Mouse (Mus musculus): ENCODE data around the gene Lrsam1.

The Lrsam1 gene

DNA sequence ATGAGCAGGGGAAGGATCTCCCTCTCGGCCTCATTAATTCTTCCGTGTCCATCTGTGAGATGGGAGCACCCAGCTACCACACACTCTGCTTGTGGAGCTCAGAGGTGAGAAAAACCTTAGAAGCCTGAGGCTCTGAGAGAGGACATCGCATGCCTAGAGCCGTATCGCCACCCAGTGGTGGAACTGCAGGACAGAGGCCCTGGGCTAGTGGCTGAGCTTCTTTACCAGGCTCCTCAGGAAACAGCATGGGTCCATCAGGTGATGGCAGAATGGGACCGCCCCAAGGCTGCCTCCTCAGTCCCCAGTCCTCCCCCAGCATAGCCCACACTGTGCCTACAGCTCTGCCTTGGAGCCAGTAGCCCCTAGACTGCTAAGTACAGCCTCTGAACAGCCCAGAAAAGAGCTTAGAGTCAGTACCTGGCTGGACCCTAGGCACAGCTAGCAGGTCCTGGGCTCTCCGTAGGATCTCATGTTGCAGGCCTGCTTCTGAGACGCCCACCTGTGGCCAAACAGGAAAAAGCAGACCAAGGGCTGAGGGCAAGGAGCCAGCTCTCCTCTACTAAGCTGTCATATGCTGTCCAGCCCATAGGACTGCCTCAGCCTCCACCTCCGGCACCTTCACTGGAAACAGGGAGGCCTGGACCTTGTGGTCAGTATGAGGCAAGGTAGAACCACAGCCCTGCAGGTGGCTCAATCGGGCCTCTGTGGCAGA is 33.0 kb downstream of the Lrsam1 start:
- DNase-seq (ENCODE audit: extremely low read depth, low read depth, low spot score) = no peak

DNA sequence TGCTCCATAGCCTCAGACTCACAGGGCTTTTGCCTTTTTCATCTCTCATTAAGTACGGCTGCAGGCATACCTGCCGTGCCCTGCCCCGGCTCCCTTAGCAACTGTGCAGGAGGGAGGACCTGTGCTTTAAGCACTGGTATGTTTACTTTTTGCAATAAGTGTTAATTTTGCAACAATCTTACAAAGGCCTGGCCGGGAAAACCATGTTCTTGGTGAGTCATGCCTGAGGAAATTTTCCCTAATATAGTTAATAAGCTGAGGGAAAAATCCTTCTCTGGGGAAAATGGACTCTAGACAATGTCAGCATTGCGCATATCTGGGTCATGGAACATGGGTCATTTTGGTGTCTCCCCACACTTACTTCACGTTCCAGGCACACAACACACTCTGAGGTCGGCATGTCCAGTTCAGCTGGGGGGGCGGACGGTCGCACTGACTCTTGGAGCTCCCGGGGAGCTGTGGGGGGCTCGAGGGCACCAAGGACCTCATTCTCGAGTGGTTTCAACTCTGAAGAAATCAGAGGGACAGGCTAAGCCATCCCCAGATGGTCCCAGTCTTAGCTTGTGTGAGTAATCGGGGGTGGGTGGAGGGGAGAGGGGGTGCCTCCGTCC is 33.7 kb downstream of the Lrsam1 start:
- peak; percentile 78 for DNase-seq (ENCODE audit: extremely low read depth, low read depth, low spot score)

DNA sequence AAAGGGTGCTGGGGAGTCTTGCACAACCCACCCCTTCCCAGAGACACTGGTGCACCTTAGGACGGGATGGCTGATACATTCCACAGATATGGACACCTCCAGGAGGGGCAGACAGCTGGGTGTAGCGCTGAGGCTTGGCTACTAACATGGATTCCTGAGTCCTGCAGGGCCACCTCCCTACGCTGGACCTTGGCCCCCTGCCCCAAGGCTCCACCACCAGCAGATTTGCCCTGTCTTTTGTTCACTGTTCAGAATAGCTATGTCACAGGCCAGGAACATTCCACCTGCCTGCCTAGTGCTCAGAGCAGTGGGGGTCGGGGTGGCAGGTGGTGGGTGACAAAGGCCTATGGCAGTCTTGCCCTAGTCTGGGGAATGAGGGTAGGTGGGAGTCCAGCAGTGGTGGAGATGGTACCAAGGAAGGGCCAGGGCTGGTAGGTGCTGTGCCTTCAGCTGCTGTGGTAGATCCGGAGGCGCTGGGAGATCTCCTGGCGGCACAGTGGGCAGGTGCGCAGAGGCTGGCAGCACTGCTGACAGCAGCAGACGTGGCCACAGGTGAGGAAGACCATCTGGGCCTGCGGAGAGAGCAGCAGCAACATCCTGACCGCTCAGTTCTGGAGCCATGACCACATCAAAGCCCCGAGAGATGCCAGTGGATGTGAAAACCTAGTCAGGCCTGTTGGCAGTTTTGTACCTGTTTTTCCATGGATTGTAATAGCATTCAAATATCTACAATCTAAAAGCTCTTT is 34.9 kb downstream of the Lrsam1 start:
- DNase-seq (ENCODE audit: extremely low read depth, low read depth, low spot score) = no peak

DNA sequence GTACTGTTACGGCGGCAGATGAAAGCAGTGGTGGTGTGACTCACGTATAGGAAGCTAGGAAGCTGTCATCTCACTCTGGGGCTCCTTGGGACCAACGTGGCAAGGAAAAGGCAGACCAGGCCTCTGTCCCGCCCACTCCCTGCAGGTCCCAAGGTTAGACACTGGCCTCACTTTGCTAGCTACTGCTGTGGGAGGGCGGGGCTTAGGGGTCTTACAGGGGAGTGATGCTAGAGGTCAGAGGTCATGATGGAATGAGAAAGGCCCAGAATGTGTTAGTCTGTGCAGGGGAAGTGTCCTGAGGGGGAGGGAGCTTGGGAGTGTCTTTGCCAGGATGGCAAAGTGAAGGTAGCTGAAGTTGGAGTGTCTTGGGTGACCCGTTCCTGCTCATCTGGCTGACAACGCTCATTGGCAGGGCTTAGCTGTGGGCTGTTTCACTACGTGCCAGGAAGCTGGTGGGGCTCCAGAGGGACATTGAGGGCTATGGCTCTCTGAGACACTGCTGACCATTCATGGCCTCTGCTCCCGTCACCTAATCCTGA is 37.0 kb downstream of the Lrsam1 start:
- DNase-seq (ENCODE audit: extremely low read depth, low read depth, low spot score) = no peak

DNA sequence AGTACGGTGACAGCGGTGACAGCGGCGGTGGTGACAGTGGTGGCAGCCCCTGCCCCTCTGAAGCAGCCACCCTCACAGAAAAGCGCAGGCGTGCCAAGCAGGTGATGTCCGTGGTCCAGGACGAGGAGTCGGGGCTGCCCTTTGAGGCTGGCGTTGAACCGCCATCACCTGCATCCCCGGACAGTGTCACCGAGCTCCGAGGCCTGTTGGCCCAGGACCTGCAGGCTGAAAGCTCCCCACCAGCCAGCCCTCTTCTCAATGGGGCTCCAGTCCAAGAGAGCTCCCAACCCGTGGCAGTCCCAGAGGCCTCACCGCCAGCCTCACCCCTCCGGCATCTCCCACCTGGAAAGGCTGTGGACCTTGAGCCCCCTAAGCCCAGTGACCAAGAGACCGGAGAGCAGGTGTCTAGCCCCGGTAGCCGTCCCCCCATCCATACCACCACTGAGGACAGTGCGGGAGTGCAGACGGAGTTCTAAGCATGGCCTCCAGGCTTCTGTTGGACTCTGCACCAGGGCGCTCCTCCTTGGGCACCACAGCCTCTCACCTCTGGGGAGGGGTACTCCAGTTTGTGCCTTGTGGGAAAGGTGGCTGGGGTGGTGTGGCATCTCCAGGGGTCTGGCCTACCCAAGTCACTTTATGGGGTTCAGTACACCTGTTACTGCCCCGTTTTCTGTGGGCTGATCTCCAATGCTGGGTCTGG is 37.7 kb downstream of the Lrsam1 start:
- DNase-seq (ENCODE audit: extremely low read depth, low read depth, low spot score) = no peak

DNA sequence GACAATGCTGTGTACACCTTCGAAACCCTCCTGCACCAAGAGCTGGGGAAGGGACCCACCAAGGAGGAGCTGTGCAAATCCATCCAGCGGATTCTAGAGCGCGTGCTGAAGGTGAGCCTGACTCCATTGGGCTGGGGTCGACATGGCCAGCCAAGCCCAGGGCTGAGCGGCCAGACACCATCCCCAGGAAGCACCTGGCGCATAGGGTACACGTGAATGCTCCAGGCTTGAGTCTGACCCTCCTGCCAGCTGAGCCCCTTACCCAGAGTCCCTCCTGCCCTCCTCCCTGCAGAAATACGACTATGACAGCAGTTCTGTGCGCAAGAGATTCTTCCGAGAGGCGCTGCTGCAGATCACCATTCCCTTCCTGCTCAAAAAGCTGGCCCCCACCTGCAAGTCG is 38.9 kb downstream of the Lrsam1 start:
- DNase-seq (ENCODE audit: extremely low read depth, low read depth, low spot score) = no peak

DNA sequence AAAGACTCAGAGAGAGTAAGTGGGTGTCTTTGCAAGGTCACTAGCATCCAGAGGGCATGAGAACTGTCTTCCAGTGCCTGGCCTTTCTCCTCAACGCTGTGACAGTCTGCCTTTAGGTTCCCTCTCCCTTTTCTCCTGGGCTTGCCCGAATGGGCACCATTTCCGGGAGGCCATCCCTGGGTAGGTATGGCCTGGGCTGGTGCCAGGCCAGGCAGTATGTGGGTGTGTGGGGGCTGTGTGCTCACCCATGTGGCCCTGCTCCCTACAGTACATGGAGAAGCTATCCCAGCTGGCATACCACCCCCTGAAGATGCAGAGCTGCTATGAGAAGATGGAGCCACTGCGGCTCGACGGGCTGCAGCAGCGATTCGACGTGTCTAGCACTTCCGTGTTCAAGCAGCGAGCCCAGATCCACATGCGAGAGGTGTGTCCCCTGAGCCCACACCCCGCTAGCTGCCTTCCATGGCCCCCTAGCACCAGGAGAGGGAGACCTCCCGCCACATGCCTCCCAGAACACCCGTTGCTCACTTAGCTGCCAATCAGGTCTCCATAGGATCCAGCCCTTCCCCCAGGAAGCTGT is 39.5 kb downstream of the Lrsam1 start:
- DNase-seq (ENCODE audit: extremely low read depth, low read depth, low spot score) = no peak

DNA sequence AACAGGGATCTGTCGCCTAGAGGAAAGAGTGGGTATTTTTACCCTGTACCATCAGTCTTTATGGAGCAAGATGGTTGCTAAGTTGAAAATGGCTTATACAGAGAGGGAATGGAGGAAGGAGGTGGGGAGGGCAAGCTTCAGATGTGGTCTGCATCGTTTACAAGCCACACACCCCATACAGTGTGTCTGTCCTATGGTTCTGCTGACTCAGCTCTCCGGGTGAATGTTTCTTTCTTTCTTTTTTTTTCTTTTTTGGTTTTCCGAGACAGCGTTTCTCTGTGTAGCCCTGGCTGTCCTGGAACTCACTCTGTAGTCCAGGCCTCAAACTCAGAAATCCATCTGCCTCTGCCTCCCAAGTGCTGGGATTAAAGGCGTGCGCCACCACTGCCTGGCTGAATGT is 40.2 kb downstream of the Lrsam1 start:
- DNase-seq (ENCODE audit: extremely low read depth, low read depth, low spot score) = no peak

DNA sequence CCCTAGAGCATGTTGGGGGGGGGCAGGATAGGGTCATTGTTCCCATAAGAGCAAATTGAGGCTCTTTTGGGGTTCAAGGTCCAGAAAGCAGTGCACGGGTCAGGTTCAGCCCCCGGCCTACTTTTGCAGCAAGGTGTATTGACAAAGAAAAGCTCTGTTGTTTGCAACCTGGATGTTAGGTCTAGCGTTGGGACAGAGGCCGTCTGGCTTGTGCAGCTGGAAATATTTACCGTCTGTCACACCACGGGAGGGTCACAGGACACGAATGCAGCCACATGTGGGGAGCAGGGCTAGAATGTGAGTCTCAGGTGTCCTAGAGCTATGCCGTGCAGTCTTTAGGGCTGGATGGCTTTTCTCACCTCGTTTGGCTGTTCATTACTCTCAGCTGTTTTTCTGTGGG is 43.0 kb downstream of the Lrsam1 start:
- no peak for DNase-seq (ENCODE audit: extremely low read depth, low read depth, low spot score)

DNA sequence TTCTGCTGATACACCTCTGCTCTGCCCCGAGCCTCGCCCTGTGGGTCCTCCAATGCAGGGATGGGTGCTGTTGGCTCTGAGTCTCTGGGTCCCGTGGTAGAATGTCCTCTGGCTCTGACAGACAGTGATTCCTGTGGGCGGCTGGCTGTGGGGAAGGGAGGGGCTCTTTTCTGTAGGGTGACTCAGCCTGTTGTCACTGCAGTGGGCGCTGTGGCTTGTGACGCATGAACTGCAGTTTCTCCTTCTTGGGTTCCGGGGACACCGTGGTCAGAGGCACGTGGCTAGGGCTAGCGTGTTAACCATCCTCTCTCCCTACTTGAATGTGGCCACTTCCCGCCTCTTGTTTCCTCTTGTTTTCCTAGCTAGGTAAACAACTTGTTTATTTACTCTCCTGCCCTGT is 43.9 kb downstream of the Lrsam1 start:
- DNase-seq (ENCODE audit: extremely low read depth, low read depth, low spot score) = no peak

DNA sequence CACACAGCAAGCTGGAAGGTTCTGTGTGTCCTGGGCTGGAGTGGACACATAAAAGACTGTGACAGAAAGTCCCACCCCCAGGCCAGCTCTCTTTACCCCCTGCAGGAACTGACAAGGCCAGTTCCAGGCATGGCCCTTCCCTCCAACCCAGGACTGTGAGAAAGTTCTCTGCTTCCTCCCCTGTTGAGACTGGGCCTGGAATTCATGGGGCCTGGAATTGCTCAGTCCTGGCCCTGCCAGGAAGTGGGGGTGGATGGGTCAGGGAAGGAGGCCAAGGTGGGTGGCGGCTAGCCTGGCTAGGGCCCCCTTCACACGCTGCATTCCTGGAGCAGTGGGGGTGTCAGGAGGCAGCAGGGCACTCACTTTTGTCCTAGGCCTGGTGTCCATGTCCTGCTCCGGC is 46.5 kb downstream of the Lrsam1 start:
- DNase-seq (ENCODE audit: extremely low read depth, low read depth, low spot score) = no peak

DNA sequence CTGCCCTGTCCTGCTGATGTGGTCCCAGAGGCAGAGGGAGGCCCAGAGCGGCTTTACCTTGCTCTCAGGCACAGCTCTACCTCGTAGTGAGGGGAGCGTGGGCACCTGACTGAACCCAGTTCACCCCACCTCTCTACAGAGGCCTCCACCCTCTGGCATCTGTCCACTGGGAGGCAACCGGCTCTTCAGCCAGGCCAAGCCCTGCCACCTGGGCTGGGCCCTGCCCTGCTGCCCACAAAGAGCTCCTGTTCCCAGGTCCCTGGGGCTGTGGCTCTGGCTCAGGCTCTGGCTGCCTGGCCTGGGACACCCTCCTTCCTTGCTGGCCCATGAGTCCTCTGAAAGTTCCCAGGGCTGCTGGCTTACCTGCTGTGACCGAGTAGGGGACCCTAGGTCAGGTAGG is 47.1 kb downstream of the Lrsam1 start:
- DNase-seq (ENCODE audit: extremely low read depth, low read depth, low spot score) = no peak

DNA sequence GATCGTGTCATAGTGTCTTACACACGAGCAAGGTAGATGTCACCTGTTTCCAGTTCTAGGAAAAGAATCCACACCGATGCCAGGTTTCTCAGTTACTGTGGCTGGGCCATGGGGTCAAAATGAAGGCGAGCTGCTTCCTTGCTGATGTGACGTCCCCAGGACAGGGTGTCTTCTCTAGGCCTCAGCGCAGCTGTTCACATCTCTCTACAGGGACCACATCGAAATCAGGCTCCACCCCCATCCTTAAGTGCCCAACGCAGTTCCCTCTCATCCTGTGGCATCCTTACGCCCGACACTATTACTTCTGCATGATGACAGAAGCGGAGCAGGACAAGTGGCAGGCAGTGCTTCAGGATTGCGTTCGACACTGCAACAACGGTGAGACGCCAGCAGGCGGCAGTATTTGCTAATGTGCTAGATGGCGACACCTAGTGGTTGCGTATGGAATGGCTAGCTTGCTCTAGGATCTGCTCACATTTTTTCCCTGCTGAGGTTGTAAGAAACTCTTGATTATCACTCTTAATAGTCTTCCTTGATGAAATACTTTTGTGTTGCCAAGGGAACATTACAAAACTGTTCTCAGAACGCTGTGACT is 49.1 kb downstream of the Lrsam1 start:
- DNase-seq (ENCODE audit: extremely low read depth, low read depth, low spot score) = no peak

DNA sequence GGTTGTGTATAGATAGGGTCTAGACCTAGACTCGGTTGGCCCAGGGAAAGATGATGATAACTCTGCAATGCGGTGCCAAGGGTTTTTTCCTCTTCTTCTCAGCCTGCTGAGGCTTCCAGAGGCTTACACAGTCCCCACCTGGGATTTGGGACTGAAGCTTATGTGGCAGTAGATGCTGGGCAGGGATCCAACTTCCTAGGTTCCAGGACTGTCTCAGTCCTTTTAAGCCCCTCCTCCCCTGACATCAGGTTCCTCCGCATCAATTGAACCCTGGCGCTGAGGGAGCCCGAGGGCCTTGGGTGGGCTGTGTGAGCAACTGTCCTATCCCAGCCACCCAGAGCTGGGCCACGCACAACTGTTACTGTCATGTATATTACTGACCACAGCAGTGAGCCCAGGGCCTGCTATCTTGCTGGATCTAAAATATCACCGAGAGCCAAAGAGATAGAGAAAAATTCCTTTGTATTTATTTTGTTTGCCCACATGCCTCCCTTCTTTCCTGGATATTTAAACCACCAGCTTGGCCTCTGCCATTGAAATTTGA is 49.7 kb downstream of the Lrsam1 start:
- DNase-seq (ENCODE audit: extremely low read depth, low read depth, low spot score) = no peak

DNA sequence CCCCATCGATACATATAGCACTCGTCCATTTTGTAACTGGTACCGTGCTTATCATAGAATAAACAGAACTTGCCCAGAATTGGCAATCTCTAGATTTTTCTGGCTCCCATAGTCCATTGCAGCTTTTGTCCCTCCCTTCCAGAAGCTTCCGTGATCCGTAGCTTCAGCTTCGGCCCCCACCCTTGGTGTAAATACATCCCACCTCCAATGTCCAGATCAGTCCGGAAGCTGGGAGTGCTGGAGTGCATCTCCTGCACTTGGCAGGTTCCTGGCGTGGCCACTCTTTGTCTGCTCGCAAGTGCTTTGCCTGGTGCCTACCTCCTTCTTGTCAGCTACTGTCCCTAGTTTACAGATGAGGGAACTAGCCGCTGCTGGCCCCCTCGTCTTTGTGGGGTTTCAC is 52.6 kb downstream of the Lrsam1 start:
- DNase-seq (ENCODE audit: extremely low read depth, low read depth, low spot score) = no peak

DNA sequence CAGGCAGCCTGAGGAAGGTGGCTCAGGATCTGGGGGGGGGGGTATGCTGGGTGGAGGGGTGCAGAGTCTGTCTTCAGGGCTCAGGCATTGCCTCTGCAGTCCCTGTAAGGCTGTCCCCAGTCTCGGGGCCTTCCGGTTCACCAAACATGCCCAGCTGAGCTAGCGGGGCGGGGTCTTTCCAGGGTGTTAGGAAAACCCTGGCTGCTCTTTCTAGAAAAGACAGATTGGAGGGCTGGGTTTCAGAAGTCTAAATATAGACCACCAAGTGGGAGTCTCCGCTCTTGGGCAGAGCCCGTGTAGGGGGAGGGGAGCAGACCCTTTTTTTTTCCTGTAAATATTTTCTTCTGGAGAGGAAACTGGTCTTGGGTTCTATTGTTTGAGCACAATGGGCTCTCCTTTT is 53.1 kb downstream of the Lrsam1 start:
- DNase-seq (ENCODE audit: extremely low read depth, low read depth, low spot score) = no peak

DNA sequence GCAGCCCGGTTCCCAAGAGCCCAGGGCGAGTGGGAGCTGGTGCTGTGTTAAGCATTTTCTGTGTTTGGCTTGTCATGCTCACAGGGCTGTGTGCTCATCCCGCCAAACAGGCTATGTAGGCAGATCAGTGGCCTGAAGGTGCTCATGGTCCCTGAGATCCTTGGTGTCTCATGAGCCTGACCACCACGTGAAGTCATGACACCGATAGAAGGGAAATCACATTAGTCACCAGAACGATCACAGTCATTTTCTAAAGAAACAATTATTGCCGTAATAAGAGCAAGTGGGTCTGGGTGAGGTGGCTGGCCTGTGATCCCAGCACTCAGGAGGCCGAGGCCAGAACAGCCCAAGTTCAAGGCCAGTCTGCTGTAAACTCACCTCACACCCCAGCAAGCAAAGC is 54.0 kb downstream of the Lrsam1 start:
- DNase-seq (ENCODE audit: extremely low read depth, low read depth, low spot score) = no peak

DNA sequence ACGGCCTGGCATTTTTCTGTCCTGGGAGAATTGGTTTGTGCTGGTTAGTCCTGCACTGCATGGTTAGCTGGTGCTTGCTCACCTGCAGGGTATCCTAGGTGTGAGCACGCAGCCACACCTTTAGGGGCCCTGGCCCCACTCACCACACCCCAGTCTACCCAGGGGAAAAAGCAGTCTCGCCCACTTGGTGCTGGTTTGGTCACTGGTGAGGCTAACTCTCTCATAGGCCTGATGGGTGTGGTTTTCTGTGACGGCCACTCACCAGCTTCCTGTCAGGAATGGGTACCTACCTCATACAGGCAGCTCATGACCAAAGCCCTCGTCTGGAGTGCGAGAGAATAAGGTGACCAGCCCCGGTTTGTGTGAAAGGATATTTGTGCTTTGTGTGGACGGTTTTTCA is 56.1 kb downstream of the Lrsam1 start:
- DNase-seq (ENCODE audit: extremely low read depth, low read depth, low spot score) = no peak

DNA sequence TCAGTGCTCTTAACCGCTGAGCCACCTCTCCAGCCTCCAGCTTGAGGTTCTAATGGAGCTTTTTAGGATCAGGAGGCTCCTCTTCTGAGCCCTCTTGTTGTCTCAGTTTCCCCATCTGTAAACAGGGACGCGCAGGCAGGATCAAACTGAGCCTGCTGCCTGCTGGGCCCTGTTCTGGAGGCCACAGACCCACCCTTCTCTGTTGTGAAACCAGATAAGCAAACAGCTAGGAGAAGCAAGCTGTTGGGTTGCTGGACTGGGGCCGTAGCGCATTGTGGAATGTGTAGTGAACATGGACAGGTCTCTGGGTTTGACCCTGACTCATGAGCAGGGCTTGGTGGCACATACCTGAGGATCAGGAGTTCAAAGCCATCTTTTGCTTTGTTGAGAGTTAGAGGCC is 56.8 kb downstream of the Lrsam1 start:
- no peak for DNase-seq (ENCODE audit: extremely low read depth, low read depth, low spot score)

DNA sequence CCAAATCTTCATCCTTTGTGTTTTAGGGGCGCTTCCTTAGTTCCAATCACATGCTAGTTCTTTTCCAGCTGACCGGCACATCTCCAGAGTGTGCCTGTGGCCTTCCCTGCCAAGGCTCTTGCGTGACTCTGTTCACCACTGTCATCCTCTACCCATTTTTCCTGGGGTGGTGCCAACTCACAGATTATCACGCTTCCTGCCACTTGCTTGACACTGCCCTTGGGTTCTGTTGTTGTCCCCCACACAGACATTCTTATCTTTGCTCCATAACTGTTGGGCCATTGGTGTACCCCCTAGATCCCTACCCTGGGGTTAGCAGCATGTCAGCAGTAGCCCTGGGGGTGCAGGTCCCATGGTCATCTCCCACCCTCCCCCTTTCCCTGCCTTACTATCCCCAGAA is 57.9 kb downstream of the Lrsam1 start:
- DNase-seq (ENCODE audit: extremely low read depth, low read depth, low spot score) = no peak

Measured in fat pad, adult 2 months (tissue).